11 mouse cellular contexts compared by ENCODE assay signal in the genomic region with DNA sequence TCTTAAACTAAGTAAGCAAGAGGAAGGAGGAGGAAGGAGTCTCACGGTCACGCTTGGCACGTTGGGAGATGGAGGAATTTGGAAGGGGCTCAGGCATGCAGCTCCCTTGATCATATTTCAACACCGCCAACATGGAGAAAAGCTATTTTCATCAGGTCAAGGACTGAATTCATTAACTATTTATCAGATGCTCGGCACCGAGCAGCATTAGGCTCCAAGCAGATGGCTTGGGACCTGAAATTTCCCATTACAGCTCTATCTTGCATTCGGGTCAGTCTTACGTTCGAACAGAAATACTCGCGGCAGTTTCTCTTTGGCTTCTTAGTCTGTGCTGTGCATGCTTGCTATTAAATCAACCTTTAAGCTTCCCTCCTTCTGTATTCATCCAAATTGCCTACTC.
DNase-seq lines count a peak whose midpoint lies in the region; TF ChIP-seq lines count a peak whose summit lies in the region.
"Had no signal": no experiment of that assay in that cellular context is flagged by ENCODE, and none has a peak within 500 bp of the region (broad histone marks: within the 10 kb centered on the region; RNA-seq: fewer than 3 reads in every experiment).

No protein-coding gene starts in this region.

- 11% methylated on average over 11 of the region's 11 CpGs for WGBS in cerebellum, adult 2 months

- TF ChIP-seq CTCF in cerebellum, adult 2 months (IDR thresholded peaks at IDR 0.05; ENCODE audit: borderline replicate concordance, insufficient read depth, low read depth, low read length): no peak
- no peak for TF ChIP-seq CTCF in layer of hippocampus, adult 2 months (conservative IDR thresholded peaks at IDR 0.05)

- H3K4me3 ChIP-seq in cerebellum, adult 2 months (replicated peaks; ENCODE audit: insufficient read depth, low read depth, low read length): peak overlapping the region; percentile 43
- H3K4me3 ChIP-seq in layer of hippocampus, adult 2 months: peak overlapping the region; percentile 28
- no peak overlapping the region for H3K4me3 ChIP-seq in myocyte

- no peaks in the 10 kb centered on the region for H3K36me3 ChIP-seq in myocyte (ENCODE audit: control insufficient read depth, insufficient read depth)

- no peaks in the 10 kb centered on the region for H3K27me3 ChIP-seq in cerebellum, adult 2 months (ENCODE audit: control insufficient read depth, insufficient read depth, low read length)
- no peaks in the 10 kb centered on the region for H3K27me3 ChIP-seq in myocyte (ENCODE audit: control insufficient read depth, insufficient read depth, insufficient read length)

- peak overlapping the region; percentile 65 for H3K4me2 ChIP-seq in myocyte (ENCODE audit: low read depth)

- no peak overlapping the region for H3K27ac ChIP-seq in cerebellum, adult 2 months (ENCODE audit: insufficient read depth, low read length)
- H3K27ac ChIP-seq in layer of hippocampus, adult 2 months: no peak overlapping the region

- TF ChIP-seq POLR2A in cerebellum, adult 2 months (IDR thresholded peaks at IDR 0.05; ENCODE audit: borderline replicate concordance, insufficient read depth, low read length): no peak
- no peak for TF ChIP-seq POLR2A in myocyte (IDR thresholded peaks at IDR 0.05; ENCODE audit: insufficient read length, low read depth)

- DNase-seq in cerebellum, adult 2 months: no peak
- DNase-seq in cerebellum, adult 9-10 months: no peak
- DNase-seq in layer of hippocampus, adult 2 months (ENCODE audit: low spot score in 2 of 2): no peak
- no peak for DNase-seq in layer of hippocampus, adult 18-20 months (ENCODE audit: low spot score in 2 of 2)
- peak; percentile 7 for DNase-seq in forelimb bud, embryonic 11.5 days (ENCODE audit: low read depth, low spot score)
- DNase-seq in ovary, adult 18-20 months (ENCODE audit: low spot score): no peak
- no peak for DNase-seq in frontal cortex, postnatal 14 days (ENCODE audit: low spot score in 2 of 2)
- DNase-seq: B cell, adult 2 months; liver; spleen, adult 18-20 months had no signal

- no peaks in the 10 kb centered on the region for H3K4me1 ChIP-seq in cerebellum, adult 2 months (ENCODE audit: control insufficient read depth, insufficient read depth, low read length)

- no peaks in the 10 kb centered on the region for H3K79me2 ChIP-seq in myocyte (ENCODE audit: control insufficient read depth, insufficient read depth)

- H3ac ChIP-seq in myocyte (ENCODE audit: control insufficient read depth, insufficient read length): no peak overlapping the region

TF ChIP-seq in myocyte, 11 proteins besides CTCF, POLR2A, EP300 and RAD21:
- TF ChIP-seq POLR2AphosphoS2 (IDR thresholded peaks at IDR 0.05; ENCODE audit: insufficient read length, low read depth) (no peak), MYOG (IDR thresholded peaks at IDR 0.05; ENCODE audit: control insufficient read depth in 1 of 3, insufficient read depth in 1 of 3, insufficient read length in 2 of 3, low read depth in 2 of 3) (no peak), REST (IDR thresholded peaks at IDR 0.05; ENCODE audit: insufficient read depth, insufficient read length) (no peak), MAX (IDR thresholded peaks at IDR 0.05; ENCODE audit: low read depth) (no peak), CEBPB (IDR thresholded peaks at IDR 0.05; ENCODE audit: insufficient read depth, poor library complexity, severe bottlenecking) (no peak), SRF (IDR thresholded peaks at IDR 0.05; ENCODE audit: control insufficient read depth, insufficient read length, low read depth) (no peak), MYOD1 (IDR thresholded peaks at IDR 0.05; ENCODE audit: control insufficient read depth in 1 of 3, insufficient read length in 2 of 3, low read depth in 2 of 3) (no peak), TCF12 (IDR thresholded peaks at IDR 0.05; ENCODE audit: insufficient read depth, poor library complexity, severe bottlenecking) (no peak), E2F4 (IDR thresholded peaks at IDR 0.05; ENCODE audit: insufficient read depth) (no peak), TCF3 (IDR thresholded peaks at IDR 0.05; ENCODE audit: insufficient read length, low read depth) (no peak), USF1 (IDR thresholded peaks at IDR 0.05; ENCODE audit: low read depth) (no peak)
